Mouse (Mus musculus) kidney, adult 2 months (tissue): ENCODE results near the gene Ubn2.

Source experiments
- CTCF ChIP-seq: fragments of 200-500 bp; conservative IDR thresholded peaks from 2 replicates; pipeline ENCODE4 v1.5.1; 2011; ENCODE audit warnings: low read depth, mild to moderate bottlenecking, control low read depth, low read length, moderate library complexity, mixed read lengths; ENCODE audit not compliant: insufficient read depth, insufficient read length
- POLR2A ChIP-seq: fragments of 200-500 bp; IDR thresholded peaks from one replicate; pipeline ENCODE4 v1.6.1; 2011; ENCODE audit warnings: low read depth, low read length, control low read depth

- TF ChIP-seq CTCF (no peak), POLR2A (no peak)
Measured at GRCm38 (mm10) chr6:38551989-38552635, 118.4 kb downstream of the Ubn2 start.
